Mouse (Mus musculus): ENCODE results near the gene BC017158.

BC017158 gene

DNA sequence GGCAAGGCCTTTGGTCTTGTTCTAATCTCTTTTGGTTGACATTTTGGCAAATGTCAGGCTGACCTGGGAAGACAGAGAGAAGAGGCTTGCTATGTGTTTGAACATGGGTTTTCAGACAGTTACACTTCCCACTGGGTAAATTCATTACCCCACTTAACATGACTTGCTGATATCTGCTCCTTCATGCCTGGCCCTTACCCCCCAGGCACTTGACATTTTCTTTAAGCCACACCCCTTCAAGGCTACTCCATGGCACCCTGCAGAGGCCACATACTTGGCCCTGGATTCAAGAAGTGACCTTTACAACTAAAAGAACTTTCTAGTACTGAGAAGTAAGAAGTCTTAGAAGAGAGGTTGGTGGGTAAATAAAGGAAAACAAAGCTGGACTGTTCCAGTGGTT lies 9.9 kb upstream of the BC017158 start:
- DNase-seq, result no peak

- DNase-seq, result no peak
Measured at GRCm38 (mm10) chr7:128304907-128305306, 6.9 kb upstream of the BC017158 start.

DNA sequence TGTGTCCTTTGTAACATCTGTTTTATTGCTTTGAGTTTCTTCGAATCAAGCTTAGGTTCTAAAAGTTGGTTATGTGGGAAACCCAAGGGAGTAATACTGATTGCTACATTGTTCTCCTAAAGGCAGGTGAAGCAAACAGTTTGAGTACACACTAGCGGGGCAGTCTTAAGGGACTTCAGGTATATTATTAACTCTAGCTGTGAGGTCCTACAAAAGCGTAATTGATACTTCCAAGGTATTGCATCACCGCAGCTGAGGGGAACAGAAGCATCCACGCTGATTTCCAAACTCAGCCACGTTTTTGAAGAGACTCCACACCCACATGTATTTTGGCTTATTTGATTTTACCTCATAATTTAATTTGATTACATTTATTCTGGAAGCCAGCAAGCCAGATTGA lies 6.2 kb upstream of the BC017158 start:
- DNase-seq, result no peak

GRCm38 (mm10) chr7:128302151-128302550 lies 4.2 kb upstream of the BC017158 start:
- no peak for DNase-seq

DNA sequence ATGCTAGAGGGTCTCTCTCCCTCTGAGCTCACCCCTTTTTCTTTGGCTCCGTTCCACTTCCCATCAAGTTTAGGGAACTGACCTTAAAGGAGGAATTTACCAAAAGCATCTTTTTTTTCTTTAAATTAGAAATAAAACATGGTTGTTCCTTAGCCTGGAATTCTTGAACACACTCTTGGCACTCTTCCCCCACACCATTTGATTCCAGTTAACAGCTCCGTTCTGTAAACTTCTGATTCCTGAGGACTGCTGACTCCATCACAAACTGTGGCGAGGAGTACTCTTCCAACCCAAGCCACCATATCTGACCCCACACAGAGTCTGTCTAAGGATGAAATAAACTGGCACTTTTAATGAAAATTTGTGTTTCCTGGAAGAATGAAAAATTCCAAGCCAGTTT lies 3.0 kb upstream of the BC017158 start:
- no peak for DNase-seq

DNA sequence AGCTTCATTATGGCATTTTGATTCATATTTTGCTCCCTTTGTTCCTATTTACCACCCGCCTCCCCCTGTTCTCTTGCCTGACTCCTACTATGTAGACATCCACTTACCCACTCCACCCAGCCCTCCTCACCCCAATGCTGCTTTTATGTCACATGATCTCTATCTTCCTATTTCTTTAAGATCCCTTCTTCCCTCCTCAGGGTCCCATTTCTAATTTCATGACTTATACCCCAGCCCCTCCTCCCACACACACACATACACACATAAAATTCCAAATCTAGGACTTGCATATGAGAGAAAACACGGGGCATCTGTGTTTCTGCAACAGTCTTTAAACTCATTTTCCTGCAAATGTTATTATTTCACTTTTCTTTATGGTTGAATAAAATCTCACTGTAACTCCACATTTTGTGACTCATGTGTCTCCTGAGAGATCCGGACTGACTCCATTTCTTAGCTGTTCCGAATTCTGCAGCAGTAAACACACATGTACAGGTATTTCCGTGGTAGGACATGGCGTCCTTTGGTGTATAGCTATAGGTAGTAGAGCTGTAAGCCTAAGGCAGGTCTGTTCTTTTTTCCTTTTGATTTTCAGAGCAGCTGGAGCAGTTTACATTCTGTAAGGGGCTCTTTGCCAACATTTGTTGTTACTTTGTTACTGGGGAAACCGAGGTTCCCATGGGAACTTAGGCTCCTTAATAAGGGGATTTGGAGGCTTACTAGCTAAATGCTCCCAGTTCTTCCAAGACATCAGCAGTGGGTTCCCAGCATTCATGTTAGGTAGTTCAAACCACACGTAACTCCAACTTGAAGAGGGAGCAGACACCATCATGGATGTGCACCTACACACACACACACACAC lies 742 bp upstream of the BC017158 start:
- no peak for DNase-seq

GRCm38 (mm10) chr7:128297291-128297616 lies 716 bp downstream of the BC017158 start:
- no peak for DNase-seq

DNA sequence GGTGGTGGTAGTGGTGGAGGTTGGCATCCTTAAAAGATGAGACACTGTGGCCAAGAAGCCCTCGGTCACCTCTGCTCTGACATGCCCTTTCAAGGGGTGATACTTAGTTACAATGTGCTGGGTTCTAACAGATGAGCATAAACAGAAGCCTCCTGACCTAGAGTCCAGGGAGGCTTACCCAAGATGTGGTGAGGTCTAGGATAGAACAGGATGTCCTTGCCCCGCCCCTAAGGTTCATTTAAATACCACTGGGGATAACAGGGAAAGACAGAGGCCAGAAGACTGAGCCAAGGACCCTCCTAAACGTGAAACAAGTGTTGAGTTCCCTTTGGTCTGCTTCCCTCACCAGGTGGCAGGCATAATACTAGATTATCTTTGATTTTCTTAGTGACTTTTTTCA lies 1.5 kb downstream of the BC017158 start:
- DNase-seq, result no peak

- no peak for DNase-seq
Measured at GRCm38 (mm10) chr7:128294785-128295184, 3.2 kb downstream of the BC017158 start.

DNA sequence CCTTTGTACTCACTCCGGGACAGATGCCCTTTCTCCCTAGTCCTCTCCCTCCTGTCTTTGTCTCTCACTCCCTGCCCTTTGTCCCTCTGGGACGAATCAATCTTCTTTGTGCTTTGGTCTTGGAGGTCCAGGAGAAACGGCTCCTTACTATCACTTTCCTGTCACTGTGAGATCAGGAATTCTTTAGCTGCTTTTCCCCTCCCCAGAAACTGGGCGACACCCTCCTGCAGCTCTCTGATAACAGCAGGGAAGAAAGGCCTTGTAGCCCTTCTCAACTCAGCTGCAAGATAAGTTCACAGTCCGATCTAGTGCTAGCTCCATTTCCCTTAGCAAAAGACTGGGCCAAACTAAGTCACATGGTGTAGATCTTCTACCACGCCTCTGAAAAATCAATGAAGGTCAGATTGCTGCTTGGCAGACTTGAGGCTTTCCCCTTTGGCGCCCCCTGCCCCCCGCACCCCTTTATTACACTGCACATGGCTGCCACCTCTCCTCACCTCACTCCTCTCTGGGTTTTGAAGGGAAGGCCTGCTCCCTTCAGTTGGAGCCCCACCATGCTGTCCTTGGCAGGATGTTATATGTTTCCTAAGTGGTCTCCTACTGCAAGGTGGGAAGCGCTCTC lies 8.9 kb downstream of the BC017158 start:
- no peak for DNase-seq

DNA sequence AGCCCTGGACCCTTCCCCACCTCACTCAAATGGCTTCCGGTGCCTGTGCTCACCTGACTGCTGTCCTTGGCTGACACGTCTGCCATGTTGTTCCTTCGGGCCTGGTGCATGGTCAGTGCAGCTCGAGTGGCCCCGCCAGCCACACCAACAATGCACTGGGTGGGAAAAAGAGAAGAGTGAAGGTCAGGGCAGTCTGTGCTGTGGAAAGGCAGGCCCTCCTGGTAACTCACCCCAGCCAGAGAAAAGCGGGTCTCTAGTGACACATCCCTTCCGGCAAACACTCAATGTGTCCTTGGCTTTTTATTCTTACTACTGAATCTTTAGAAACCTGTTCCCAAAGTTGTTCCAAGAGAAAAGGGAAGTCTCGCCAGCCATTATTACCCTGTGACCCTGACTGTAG lies 12.9 kb downstream of the BC017158 start:
- DNase-seq, result no peak

DNA sequence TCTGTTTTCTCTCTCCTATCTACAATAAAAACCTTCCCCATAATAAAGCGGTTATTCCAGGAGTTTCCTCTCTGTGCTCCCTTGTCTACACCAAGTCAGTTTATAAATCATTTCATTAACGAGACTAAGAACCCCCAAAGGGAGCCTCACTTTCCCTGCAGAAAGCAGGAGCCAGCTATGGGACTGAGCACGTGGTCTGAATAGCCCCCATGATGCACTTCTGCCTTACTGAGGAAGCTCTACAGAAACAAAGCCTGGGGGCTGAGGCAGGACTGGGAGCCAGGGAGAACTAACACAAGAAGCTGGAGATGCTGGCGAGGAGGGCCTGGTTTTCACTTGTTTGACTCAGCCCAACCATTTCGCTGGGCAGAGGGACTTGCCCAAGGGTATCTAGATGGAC lies 13.9 kb downstream of the BC017158 start:
- no peak for DNase-seq

DNA sequence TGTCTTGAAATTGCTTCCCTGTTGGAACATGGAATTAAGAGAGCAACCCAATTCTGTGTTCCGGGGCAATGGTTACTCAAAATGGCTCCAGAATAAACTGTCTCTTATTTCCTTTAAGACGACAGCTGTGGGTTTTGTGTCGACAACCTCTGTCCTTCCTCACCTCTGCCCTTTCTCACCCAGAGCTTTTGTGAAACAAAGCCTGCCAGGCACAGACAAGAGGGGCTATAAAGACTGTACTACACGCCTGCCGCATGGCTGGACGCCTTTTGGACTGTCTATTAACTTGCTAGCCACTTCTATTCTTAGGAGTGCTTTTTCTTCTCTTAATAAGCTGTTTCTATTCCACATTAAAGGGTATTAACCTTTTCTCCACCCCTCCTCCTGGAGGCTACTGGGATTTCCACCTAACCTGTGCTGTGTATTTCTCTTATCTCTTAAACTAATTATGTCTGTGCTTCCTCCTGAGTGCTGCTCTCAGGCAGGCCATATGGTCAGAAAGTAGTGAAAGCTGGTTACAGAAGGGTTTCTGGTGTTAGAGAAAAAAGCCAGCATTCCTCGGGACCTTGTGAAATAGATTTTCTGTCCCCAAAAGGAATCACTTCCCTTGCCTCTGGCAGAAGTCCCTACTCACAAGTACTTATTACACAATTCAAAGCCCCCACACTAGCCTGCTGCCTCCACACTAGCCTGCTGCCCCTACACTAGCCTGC lies 15.3 kb downstream of the BC017158 start:
- DNase-seq, result no peak

DNA sequence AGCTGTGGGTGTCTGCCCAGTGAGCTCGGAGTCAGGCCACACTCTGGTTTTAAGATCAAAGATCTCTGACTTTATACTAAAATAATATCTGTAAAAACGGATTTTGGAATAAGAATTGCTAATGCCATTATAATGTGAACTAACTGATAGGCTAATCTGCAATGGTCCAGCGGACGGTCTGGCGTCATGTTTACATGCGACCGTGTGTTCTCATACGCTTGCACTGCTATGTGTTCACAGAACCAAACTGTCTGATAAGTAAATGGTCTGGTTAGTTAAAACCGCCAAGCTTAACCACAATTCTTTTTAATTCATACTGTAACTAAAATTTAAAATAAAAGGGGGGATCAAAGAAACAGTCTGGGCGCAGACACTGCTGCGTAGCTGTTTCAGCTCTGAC lies 16.2 kb downstream of the BC017158 start:
- DNase-seq, result no peak

GRCm38 (mm10) chr7:128279750-128280149 lies 18.2 kb downstream of the BC017158 start:
- DNase-seq, result no peak

GRCm38 (mm10) chr7:128276051-128276450 lies 21.9 kb downstream of the BC017158 start:
- DNase-seq, result no peak

DNA sequence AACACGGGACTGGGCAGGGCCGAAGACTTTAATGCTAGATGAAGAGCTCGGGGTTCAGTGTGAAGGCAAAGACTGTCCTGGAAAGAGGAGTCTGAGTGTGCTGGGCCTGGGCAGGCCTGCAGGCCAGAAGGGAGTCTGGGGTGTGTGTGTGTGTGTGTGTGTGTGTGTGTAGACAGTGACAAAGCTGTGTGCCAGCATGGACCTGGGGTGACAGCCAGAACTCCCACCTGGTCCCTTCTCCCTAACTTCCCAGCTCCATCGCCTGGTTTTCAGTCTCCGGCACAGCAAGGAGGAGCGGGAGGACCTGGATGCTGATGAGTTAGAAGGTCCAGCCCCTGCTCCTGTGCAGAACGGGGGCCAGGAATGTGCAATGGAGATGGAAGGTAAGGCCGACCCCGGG lies 26.5 kb downstream of the BC017158 start:
- no peak for DNase-seq

DNA sequence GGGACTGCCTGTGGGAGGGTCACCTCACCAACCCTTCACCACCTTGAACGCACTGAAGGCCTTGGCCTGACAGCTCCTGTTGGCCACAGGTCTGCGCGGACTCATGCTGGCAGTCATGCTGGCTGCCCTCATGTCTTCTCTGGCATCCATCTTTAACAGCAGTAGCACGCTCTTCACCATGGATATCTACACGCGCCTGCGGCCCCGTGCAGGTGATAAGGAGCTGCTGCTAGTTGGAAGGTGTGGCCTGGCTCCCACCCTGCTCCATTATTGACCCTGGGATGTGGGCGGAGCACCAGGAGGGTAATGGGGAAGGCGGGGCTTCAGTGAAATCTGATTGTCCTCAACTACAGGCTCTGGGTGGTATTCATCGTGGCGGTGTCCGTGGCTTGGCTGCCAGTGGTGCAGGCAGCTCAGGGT lies 27.5 kb downstream of the BC017158 start:
- DNase-seq, result no peak

GRCm38 (mm10) chr7:128267813-128268212 lies 30.2 kb downstream of the BC017158 start:
- DNase-seq, result no peak

- DNase-seq, result no peak
Measured at GRCm38 (mm10) chr7:128267391-128267790, 30.6 kb downstream of the BC017158 start.

GRCm38 (mm10) chr7:128266056-128266455 lies 31.9 kb downstream of the BC017158 start:
- no peak for DNase-seq

DNA sequence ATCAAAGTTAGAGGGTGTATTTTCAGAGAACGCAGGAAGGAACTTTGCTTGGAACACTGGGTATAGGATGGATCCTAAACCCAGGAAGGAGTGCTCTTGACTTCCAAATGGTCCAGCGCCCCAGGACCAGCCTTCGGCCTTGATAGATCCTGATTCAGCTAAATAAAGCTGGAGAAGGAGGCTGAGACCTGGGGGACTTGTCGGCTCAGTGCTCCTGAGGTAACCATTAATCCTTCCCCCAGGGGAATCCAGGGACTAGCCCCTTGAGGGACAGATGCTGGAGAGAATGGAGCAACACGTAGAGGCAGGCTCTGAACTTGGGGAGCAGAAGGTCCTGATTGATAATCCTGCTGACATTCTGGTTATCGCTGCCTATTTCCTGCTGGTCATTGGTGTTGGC lies 32.6 kb downstream of the BC017158 start, which contains the start of gene Slc5a2:
TSS of gene Slc5a2 (plus strand) at position 247 of the 400 bp plus-strand sequence.
- no peak for DNase-seq

DNA sequence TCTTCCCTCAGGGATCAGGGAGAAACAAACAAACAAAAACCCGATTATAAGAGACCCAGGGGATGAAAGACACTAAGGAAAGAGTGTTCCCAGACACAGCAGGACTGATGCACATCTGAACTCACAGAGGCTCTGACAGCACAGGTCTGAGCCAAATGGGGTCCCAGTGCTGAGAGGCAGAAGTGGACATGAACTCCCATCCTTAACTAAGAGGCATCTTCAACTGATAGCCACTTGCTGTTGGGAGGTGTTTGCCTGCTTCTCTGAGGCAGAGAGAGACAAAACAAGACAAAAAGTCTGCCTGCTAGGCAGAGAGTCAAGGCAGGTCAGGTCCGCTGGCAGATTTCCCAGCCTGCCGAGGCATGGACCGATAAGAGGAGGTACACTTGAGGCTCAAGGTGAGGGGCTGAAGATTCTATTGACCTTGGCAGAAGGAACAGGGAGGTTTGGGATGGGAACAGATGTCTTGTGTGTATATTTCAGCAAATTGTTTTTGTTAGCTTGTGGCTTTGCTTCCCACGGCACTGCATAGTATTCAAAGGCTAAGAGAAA lies 41.1 kb downstream of the BC017158 start:
- DNase-seq, result no peak

- DNase-seq, result no peak
Measured at GRCm38 (mm10) chr7:128255757-128256156, 42.2 kb downstream of the BC017158 start.

Data from spleen, adult 18-20 months (tissue).